Mouse (Mus musculus): ENCODE measurements around the gene Trim63.
A peak's percentile ranks its signal among the peaks of the same experiment; 100 is the strongest.

DNA sequence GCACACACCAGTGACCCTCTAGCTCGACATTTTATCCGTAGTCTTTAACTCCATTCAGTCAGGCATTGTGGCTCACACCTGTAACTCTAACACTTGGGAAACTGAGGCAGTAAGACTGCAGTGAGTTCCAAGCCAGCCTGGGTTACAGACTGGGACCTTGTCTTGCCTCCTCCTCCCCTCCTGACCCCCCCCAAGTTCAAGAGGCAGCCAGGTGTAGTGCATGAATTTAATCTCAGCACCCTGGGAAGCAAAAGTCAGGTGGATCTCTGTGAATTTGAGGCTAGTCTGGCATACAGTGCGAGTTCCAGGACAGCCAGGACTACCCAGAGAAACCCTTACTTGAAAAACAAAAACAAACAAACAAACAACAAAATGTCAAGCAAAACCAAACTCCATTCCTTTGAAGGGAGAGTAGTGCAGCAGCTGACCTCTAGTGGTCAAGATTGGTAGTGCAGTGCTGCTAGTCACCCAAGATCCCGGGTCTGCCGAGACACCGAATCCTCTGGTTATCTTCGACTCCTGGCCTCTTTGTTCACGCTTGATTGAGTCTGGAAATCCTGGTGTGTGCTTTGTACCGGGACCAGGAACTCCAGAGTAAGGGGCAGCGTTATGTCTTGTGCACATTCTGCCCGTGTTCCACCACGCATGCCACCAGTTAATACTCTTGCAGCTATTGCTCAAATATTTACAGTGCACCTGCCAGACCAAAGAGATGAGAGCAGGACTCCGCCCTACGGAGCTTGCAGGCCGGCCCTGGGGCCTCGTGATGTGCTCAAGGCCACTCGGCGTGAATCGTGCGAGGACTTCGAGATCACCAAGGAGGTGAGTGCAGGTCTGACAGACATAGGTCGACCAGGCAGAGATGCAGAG, 41.9 kb downstream of the Trim63 start:
- peak; percentile 91 for TF ChIP-seq CTCF (IDR thresholded peaks at IDR 0.05; ENCODE audit: borderline replicate concordance, extremely low read depth, insufficient read depth, insufficient read length)
- no peak for TF ChIP-seq POLR2A (IDR thresholded peaks at IDR 0.05; ENCODE audit: borderline replicate concordance, extremely low read depth, insufficient read depth, insufficient read length, poor library complexity, severe bottlenecking)
